Mouse (Mus musculus): ENCODE results near the gene Lgr5.

DNA sequence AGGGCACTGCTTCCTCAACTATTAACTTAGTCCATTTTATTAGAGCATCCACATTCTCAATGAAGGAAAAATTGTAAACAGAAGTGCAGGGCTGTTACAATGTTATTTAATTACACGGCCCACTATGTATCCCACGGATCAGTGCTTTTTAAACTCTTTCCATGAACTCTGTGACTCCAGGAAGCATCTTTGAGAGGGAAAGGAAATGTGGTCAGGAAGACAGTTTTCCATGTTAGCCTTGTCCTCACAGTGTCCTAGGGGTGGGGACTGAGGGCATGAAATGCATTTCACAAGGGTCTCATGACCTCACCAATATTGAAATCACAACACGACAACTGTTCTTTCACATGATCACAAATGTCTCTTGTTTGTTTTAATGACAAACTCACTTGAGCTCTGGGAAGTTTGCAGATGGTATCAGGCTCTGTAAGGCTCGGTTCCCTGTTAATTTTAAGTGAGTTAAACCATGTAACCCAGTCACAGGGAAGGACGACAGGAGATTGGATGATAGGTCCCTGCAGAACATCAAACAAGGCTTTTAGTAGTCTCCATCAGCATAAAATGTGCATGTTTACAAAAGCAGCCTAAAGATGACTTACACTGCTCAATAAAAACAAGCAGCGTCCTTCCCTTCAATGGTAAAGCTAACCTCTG lies 130.1 kb downstream of the Lgr5 start:
- TF ChIP-seq POLR2A (IDR thresholded peaks at IDR 0.05; ENCODE audit: low read depth, low read length) (no peak), CTCF (conservative IDR thresholded peaks at IDR 0.05 in 1 of 2, IDR thresholded peaks at IDR 0.05 in 1 of 2; ENCODE audit: low read depth in 2 of 2, low read length in 2 of 2) (no peak), POLR2AphosphoS2 (IDR thresholded peaks at IDR 0.05; ENCODE audit: low read depth, low read length) (no peak)

Data from CH12.LX (cell line).